Mouse (Mus musculus): ENCODE data around the gene Skp2.

Skp2 gene

GRCm38 (mm10) chr15:9114131-9114530, 41.1 kb downstream of the Skp2 start:
- CTCF ChIA-PET, result no interaction called here

- CTCF ChIA-PET, result no interaction called here
Measured at GRCm38 (mm10) chr15:9113556-9113955, 41.7 kb downstream of the Skp2 start.

- CTCF ChIA-PET, result no interaction called here
Measured at GRCm38 (mm10) chr15:9111648-9112047, 43.6 kb downstream of the Skp2 start.

GRCm38 (mm10) chr15:9110526-9111347, 44.5 kb downstream of the Skp2 start:
- CTCF ChIA-PET, result interaction anchor here (0.6 kb wide), 2 partner anchors 173 to 703 kb away, joined by 3 to 5 read pairs; no protein-coding TSS in a partner anchor

- CTCF ChIA-PET, result no interaction called here
Measured at GRCm38 (mm10) chr15:9106303-9107074, 48.7 kb downstream of the Skp2 start.

- CTCF ChIA-PET, result no interaction called here
Measured at GRCm38 (mm10) chr15:9100446-9101077, 54.7 kb downstream of the Skp2 start.

- CTCF ChIA-PET, result no interaction called here
Measured at GRCm38 (mm10) chr15:9096865-9097264, 58.4 kb downstream of the Skp2 start.

- CTCF ChIA-PET, result no interaction called here
Measured at GRCm38 (mm10) chr15:9094366-9094750, 60.9 kb downstream of the Skp2 start.

GRCm38 (mm10) chr15:9093598-9094365, 61.4 kb downstream of the Skp2 start:
- CTCF ChIA-PET, result no interaction called here

- CTCF ChIA-PET, result no interaction called here
Measured at GRCm38 (mm10) chr15:9090662-9091061, 64.6 kb downstream of the Skp2 start.

- CTCF ChIA-PET, result no interaction called here
Measured at GRCm38 (mm10) chr15:9089136-9089720, 66.0 kb downstream of the Skp2 start.

GRCm38 (mm10) chr15:9088683-9089072, 66.5 kb downstream of the Skp2 start:
- CTCF ChIA-PET, result no interaction called here

GRCm38 (mm10) chr15:9087895-9088682, 67.1 kb downstream of the Skp2 start:
- CTCF ChIA-PET, result no interaction called here

GRCm38 (mm10) chr15:9087421-9087820, 67.8 kb downstream of the Skp2 start:
- CTCF ChIA-PET, result no interaction called here

- CTCF ChIA-PET, result no interaction called here
Measured at GRCm38 (mm10) chr15:9086813-9087212, 68.4 kb downstream of the Skp2 start.

- CTCF ChIA-PET, result no interaction called here
Measured at GRCm38 (mm10) chr15:9082753-9083152, 72.5 kb downstream of the Skp2 start.

GRCm38 (mm10) chr15:9081294-9081693, 73.9 kb downstream of the Skp2 start:
- CTCF ChIA-PET, result no interaction called here

GRCm38 (mm10) chr15:9080206-9080605, 75.0 kb downstream of the Skp2 start:
- CTCF ChIA-PET, result no interaction called here

- CTCF ChIA-PET, result no interaction called here
Measured at GRCm38 (mm10) chr15:9079626-9080025, 75.6 kb downstream of the Skp2 start.

GRCm38 (mm10) chr15:9078481-9079300, 76.5 kb downstream of the Skp2 start:
- CTCF ChIA-PET, result no interaction called here
